Mouse (Mus musculus) adrenal gland, postnatal 10 days (tissue): ENCODE results near the gene Tmem88. TPM values are rescaled to one million over a fixed set of nuclear protein-coding genes. Genes with fewer than 3 reads are reported as not detected.

ENCODE experiments used
- DNase-seq: peaks from one replicate; pipeline ENCODE4 v3.0.0; 2021; ENCODE audit warnings: mixed read lengths
- total RNA-seq, 2 experiments: library from RNA; stranded (reverse); gene quantifications; 2 replicates each; pipeline ENCODE4 v1.2.3; 2021

The Tmem88 gene
- total RNA-seq, 2 experiments from 2014 or later, result 29.1 to 33.0 TPM

DNA sequence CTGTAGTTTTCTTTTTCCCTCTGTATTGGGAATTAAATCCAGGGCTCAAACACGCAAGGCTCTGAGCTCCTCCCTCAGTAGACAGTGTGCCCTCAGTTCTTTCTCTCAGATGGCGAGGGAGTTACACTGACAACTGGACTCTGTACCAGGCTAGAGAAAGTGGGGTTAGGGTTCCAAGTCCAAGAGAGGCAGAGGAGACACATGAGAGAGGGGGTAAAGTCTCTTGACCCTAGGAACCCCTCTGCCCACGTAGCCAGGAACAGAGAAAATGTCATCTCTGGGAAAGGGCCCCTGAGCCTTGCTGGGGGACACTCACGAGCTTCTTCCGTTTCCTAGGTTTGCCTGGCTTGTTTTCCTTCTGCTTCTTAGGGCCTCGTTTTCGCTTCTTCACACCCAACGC is 33.7 kb downstream of the Tmem88 start:
- no peak for DNase-seq

DNA sequence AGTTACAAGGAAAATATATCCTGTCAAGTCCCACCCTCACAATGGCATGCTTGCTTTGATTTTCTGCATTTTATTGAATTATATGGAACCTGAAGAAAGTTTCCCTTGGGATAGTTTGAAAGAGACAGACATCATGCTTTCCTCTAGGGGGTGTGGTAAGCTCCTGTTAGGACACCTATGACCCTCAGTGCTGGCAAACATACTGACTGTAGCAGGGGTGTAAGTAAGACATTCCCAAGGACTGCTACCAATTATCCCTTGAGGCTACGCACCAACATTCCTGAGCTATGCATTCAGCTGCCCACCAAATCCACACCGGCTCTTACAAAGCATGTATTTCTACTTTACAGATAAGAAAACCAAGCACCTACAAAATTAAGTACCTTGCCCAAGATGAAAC is 35.6 kb downstream of the Tmem88 start:
- no peak for DNase-seq

DNA sequence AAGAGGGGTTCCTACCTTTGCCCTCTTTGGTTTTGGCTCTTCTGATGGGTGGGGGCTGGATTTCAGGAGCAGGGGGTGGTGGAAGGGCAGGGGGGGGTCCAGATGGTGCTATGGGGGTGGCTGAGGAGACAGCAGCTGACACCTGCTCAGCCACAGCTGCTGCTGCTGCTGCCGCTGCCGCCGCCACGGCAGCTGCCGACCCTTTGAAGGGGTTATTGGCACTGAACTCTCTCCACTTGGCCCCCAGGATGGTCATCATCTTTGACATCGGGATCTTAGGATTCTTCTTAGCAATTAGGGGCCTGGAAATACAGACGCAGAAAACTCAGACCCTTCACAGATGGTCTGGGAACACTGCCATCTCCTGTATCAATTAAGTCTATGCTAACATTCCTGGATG is 36.0 kb downstream of the Tmem88 start:
- DNase-seq, result no peak

DNA sequence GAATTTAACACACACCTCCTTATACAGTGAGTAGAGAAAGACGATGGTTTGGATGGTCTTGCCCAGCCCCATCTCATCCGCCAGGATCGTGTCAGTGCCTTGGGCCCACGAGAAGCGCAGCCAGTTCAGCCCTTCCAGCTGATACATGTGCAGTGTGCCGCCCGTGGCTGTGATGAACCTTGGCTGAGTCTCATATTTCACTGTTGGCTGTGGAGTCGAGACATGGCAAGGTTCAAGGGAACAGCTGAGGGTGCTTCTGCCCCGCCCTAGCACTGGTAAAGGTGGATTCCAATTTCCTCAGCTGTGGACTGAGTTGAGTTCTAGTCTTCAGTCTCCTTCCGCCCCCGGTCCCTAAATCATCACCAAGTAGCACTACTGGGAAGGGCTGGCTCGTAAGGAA is 40.3 kb downstream of the Tmem88 start:
- DNase-seq, result no peak

DNA sequence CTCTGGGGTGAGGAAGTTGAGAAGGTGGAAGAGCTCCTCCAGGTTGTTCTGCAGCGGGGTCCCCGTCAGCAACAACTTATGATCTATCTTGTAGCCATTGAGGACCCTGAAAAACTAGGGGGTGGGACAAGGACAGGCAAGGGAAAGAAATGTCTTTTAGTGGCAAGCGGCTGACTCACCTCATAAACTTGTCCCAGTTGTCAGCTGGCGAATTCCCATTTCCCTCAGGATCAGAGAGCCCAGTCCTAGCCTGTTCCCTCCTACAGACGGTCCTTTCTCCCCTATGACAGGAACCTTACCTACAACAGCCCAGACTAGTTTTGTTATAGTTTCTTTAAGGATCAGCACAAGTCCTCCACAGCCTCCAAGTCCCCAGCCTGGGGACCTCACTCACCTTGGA is 41.5 kb downstream of the Tmem88 start:
- DNase-seq, result no peak

Other genes starting within 250 kb of the Tmem88 start
- gene Alox12b, start 241.2 kb downstream of the Tmem88 start, total RNA-seq, result not detected
- gene Alox8, start 200.4 kb downstream of the Tmem88 start, total RNA-seq, result not detected
- not detected for gene Gucy2e, start 161.2 kb downstream of the Tmem88 start, total RNA-seq
- gene Cntrob, start 74.5 kb downstream of the Tmem88 start, total RNA-seq, result 10 to 100 TPM in 1 of 2 experiments, 1 to 10 TPM in 1; 7.8 to 12.6 TPM
- 10 to 100 TPM; 75.1 to 78.6 TPM for gene Trappc1, start 74.3 kb downstream of the Tmem88 start, total RNA-seq
- gene Kcnab3, start 72.0 kb downstream of the Tmem88 start, total RNA-seq, result 1 to 10 TPM; 5.1 to 7.9 TPM
- 1 to 10 TPM; 4.2 to 7.2 TPM for gene Rnf227, start 57.8 kb downstream of the Tmem88 start, total RNA-seq
- gene Chd3, start 28.8 kb downstream of the Tmem88 start, total RNA-seq, result 100 to 1,000 TPM in 1 of 2 experiments, 10 to 100 TPM in 1; 93.8 to 128 TPM
- gene Naa38, start 2.7 kb downstream of the Tmem88 start, total RNA-seq, result 100 to 1,000 TPM; 124 to 138 TPM
- 10 to 100 TPM; 32.4 to 38.9 TPM for gene Cyb5d1, start 2.6 kb downstream of the Tmem88 start, total RNA-seq
- 10 to 100 TPM; 49.0 to 53.4 TPM for gene Kdm6b, start 15.4 kb upstream of the Tmem88 start, total RNA-seq
- under 1 TPM; 0.30 TPM for gene Dnah2, start 150.9 kb upstream of the Tmem88 start, total RNA-seq
- gene Efnb3, start 162.0 kb upstream of the Tmem88 start, total RNA-seq, result 1 to 10 TPM; 2.2 to 3.8 TPM
- 10 to 100 TPM in 1 of 2 experiments, 1 to 10 TPM in 1; 8.1 to 12.5 TPM for gene Wrap53, start 182.0 kb upstream of the Tmem88 start, total RNA-seq
- gene Trp53, start 182.1 kb upstream of the Tmem88 start, total RNA-seq, result 10 to 100 TPM; 59.9 to 75.9 TPM
- gene Atp1b2, start 207.7 kb upstream of the Tmem88 start, total RNA-seq, result 10 to 100 TPM; 38.6 to 52.9 TPM
- under 1 TPM; 0.27 to 0.36 TPM for gene Shbg, start 219.7 kb upstream of the Tmem88 start, total RNA-seq
- gene Sat2, start 223.8 kb upstream of the Tmem88 start, total RNA-seq, result 10 to 100 TPM in 1 of 2 experiments, 1 to 10 TPM in 1; 9.2 to 10.1 TPM
- gene Fxr2, start 234.8 kb upstream of the Tmem88 start, total RNA-seq, result 10 to 100 TPM; 61.9 to 80.2 TPM